Mouse (Mus musculus): ENCODE data around the gene Ccdc24. TPM values are rescaled to one million over a fixed set of nuclear protein-coding genes. Genes with fewer than 3 reads are reported as not detected.

The Ccdc24 gene
- polyA plus RNA-seq, 1 experiment: 0.81 TPM

DNA sequence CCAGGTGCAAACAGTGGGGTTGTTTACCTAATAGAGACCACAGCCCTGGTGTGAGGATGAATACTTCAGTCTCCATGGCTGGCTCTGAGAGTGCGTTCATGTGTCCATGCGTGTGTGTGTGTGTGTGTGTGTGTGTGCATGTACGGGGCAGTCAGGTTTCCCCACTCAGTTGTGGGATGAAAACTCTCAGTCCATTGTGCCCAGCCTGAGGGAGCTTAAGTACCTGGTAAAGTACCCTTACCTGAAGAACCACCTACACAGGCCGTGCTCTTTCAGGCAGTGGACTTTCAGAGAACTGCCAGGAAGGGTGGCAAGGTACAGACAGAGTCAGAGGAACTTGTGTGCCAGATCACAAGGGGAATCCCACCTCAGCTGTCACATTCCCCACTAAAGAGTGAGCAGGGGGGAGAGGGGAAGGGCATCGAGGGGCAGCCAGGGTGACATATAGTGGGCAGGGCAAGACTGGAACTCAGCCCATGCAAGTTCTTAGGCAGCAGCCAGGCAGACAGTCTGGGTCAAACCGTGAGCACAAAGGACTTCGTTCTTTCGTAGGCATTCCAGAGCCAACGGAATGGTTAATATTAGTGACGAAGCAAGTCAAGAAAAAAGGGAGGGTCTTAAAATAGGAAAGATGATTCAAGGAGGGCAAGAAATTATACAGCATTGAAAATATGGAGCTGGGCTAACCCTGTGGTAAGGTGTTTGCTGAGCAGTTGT lies 20.0 kb downstream of the Ccdc24 start:
- DNase-seq: no peak
- H3K4me1 ChIP-seq (replicated peaks; ENCODE audit: control insufficient read depth, insufficient read depth, low read length): no peaks in the 10 kb centered on the region
- H3K27me3 ChIP-seq (ENCODE audit: control insufficient read depth, insufficient read depth, low read length): no peaks in the 10 kb centered on the region
- no peak overlapping the region for H3K4me3 ChIP-seq (ENCODE audit: control insufficient read depth, insufficient read depth, low read length)
- H3K36me3 ChIP-seq (ENCODE audit: control insufficient read depth, insufficient read depth, low read length): no peaks in the 10 kb centered on the region
- TF ChIP-seq POLR2A (IDR thresholded peaks at IDR 0.05; ENCODE audit: control insufficient read depth, extremely low read depth, insufficient read depth, low read length, poor library complexity) (no peak), CTCF (IDR thresholded peaks at IDR 0.05; ENCODE audit: borderline replicate concordance, control insufficient read depth, extremely low read depth, insufficient read depth, low read length, poor library complexity) (no peak)
- H3K27ac ChIP-seq (ENCODE audit: control insufficient read depth, insufficient read depth, low read length): no peak overlapping the region
- 91% methylated on average over 10 of the region's 10 CpGs for WGBS

DNA sequence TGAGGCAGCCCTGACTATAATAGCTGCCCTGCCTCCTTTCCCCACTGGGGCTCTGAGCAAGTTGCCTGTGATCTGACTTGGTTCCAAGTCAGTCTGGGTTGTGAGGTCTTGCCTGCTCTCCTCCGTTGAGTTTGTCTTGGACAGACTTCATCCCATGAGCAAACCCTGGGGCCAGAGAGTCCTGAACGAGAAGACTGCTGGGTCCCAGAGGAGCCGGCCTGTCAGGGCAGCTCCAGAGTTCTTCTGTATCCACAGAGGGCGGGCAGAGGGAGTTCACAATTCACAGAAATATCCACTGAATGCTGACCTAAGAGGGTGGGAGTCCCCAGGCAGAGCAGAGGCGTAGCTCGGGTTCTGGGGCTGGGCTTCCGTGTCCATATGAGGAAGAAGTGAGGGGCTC lies 21.5 kb downstream of the Ccdc24 start:
- Histone ChIP-seq H3K36me3 (ENCODE audit: control insufficient read depth, insufficient read depth, low read length) (no peaks in the 10 kb centered on the region), H3K27ac (ENCODE audit: control insufficient read depth, insufficient read depth, low read length) (no peak overlapping the region), H3K4me3 (ENCODE audit: control insufficient read depth, insufficient read depth, low read length) (no peak overlapping the region), H3K4me1 (replicated peaks; ENCODE audit: control insufficient read depth, insufficient read depth, low read length) (no peaks in the 10 kb centered on the region), H3K27me3 (ENCODE audit: control insufficient read depth, insufficient read depth, low read length) (no peaks in the 10 kb centered on the region)
- 86% methylated on average over 7 of the region's 7 CpGs for WGBS
- no peak for DNase-seq
- TF ChIP-seq CTCF (IDR thresholded peaks at IDR 0.05; ENCODE audit: borderline replicate concordance, control insufficient read depth, extremely low read depth, insufficient read depth, low read length, poor library complexity): no peak
- no peak for TF ChIP-seq POLR2A (IDR thresholded peaks at IDR 0.05; ENCODE audit: control insufficient read depth, extremely low read depth, insufficient read depth, low read length, poor library complexity)

DNA sequence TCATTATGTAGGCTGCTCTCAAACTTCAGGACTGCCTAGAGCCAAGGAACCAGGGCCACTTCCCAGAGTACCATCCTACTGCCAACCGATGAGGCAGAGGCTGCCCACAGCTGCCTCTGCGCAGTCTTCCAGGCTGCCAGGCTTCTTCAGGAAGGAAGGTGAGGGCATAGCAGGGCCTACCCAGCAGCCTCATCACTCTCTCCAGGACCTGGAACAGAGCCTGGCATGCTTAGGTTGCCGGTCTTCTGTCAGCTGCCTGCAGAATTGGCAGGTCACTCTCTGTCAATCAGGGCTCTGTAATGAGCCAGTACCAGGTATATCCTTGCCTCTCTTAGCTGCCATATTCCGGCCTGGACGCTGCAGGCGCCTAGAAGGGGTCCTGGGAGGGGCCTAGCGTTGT lies 22.2 kb downstream of the Ccdc24 start:
- 91% methylated on average over 7 of the region's 7 CpGs for WGBS
- no peak overlapping the region for H3K27ac ChIP-seq (ENCODE audit: control insufficient read depth, insufficient read depth, low read length)
- H3K4me1 ChIP-seq (replicated peaks; ENCODE audit: control insufficient read depth, insufficient read depth, low read length): no peaks in the 10 kb centered on the region
- H3K27me3 ChIP-seq (ENCODE audit: control insufficient read depth, insufficient read depth, low read length): no peaks in the 10 kb centered on the region
- H3K4me3 ChIP-seq (ENCODE audit: control insufficient read depth, insufficient read depth, low read length): no peak overlapping the region
- H3K36me3 ChIP-seq (ENCODE audit: control insufficient read depth, insufficient read depth, low read length): no peaks in the 10 kb centered on the region
- TF ChIP-seq POLR2A (IDR thresholded peaks at IDR 0.05; ENCODE audit: control insufficient read depth, extremely low read depth, insufficient read depth, low read length, poor library complexity) (no peak), CTCF (IDR thresholded peaks at IDR 0.05; ENCODE audit: borderline replicate concordance, control insufficient read depth, extremely low read depth, insufficient read depth, low read length, poor library complexity) (no peak)
- no peak for DNase-seq

DNA sequence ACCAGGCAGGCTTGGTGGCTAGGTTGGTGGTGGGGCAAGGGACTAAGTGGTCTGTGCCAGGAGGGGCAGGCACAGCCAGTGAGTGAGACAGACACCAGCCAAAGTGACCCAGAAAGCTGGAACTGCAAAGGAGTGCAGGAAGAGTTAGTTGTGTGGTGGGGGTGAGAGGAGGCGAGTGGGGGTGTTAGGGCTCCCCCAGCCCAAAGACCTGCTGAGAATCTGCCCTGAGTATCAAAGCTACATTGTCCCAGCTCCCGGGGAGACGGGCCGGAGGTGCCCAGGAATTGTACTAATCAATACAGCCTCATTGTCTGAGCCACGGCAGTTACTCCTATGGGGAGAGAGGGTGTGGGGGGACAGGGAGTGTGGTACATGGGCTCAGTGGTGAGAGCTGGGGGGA lies 22.9 kb downstream of the Ccdc24 start:
- no peaks in the 10 kb centered on the region for H3K27me3 ChIP-seq (ENCODE audit: control insufficient read depth, insufficient read depth, low read length)
- H3K36me3 ChIP-seq (ENCODE audit: control insufficient read depth, insufficient read depth, low read length): no peaks in the 10 kb centered on the region
- no peak for DNase-seq
- H3K27ac ChIP-seq (ENCODE audit: control insufficient read depth, insufficient read depth, low read length): no peak overlapping the region
- TF ChIP-seq POLR2A (IDR thresholded peaks at IDR 0.05; ENCODE audit: control insufficient read depth, extremely low read depth, insufficient read depth, low read length, poor library complexity) (no peak), CTCF (IDR thresholded peaks at IDR 0.05; ENCODE audit: borderline replicate concordance, control insufficient read depth, extremely low read depth, insufficient read depth, low read length, poor library complexity) (no peak)
- 98% methylated on average over 5 of the region's 5 CpGs for WGBS
- H3K4me1 ChIP-seq (replicated peaks; ENCODE audit: control insufficient read depth, insufficient read depth, low read length): no peaks in the 10 kb centered on the region
- H3K4me3 ChIP-seq (ENCODE audit: control insufficient read depth, insufficient read depth, low read length): no peak overlapping the region

DNA sequence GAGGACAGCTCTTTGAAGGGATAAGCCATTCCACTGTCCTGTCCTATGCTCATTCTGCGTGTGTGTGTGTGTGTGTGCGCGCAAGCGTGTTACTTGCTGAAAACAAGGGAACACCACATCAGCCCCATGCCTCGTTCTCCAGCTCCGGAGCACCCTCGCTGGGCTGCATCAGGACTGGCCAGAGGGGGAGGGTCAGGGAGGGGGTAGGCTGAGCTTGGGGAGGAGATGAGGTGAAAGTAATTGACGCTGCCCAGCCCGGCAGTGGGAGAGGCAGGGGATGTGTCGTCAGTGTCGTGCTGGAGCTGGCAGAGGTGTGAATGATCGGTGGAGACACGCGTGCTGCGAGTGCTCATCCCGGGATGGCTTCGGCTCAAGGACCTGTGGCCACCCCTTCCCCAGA lies 23.3 kb downstream of the Ccdc24 start:
- no peaks in the 10 kb centered on the region for H3K4me1 ChIP-seq (replicated peaks; ENCODE audit: control insufficient read depth, insufficient read depth, low read length)
- H3K36me3 ChIP-seq (ENCODE audit: control insufficient read depth, insufficient read depth, low read length): no peaks in the 10 kb centered on the region
- no peak for DNase-seq
- no peaks in the 10 kb centered on the region for H3K27me3 ChIP-seq (ENCODE audit: control insufficient read depth, insufficient read depth, low read length)
- no peak overlapping the region for H3K4me3 ChIP-seq (ENCODE audit: control insufficient read depth, insufficient read depth, low read length)
- WGBS: 88% methylated on average over 17 of the region's 17 CpGs
- no peak for TF ChIP-seq POLR2A (IDR thresholded peaks at IDR 0.05; ENCODE audit: control insufficient read depth, extremely low read depth, insufficient read depth, low read length, poor library complexity)
- TF ChIP-seq CTCF (IDR thresholded peaks at IDR 0.05; ENCODE audit: borderline replicate concordance, control insufficient read depth, extremely low read depth, insufficient read depth, low read length, poor library complexity): no peak
- no peak overlapping the region for H3K27ac ChIP-seq (ENCODE audit: control insufficient read depth, insufficient read depth, low read length)

DNA sequence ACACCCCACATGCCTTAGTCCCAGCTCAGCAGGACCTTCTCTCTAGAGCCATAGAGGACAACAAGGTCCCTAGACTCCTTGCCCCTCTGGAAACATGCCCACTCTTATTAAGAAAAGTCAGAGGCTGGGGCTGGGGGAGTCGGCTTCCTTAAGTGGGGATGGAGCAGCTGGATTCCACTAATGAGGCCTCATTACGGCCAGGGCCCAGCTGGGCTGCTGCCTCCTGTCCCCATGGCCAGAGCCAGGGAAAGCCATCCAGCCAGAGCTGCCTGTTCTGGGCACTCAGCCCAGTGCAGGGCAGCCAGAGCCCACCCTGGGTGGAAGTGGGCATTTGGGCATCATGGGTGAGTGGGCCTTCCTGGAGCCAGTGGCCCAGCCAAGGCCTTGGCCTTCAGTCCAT lies 25.3 kb downstream of the Ccdc24 start:
- Histone ChIP-seq H3K27ac (ENCODE audit: control insufficient read depth, insufficient read depth, low read length) (no peak overlapping the region), H3K36me3 (ENCODE audit: control insufficient read depth, insufficient read depth, low read length) (no peaks in the 10 kb centered on the region), H3K4me1 (replicated peaks; ENCODE audit: control insufficient read depth, insufficient read depth, low read length) (no peaks in the 10 kb centered on the region), H3K27me3 (ENCODE audit: control insufficient read depth, insufficient read depth, low read length) (no peaks in the 10 kb centered on the region), H3K4me3 (ENCODE audit: control insufficient read depth, insufficient read depth, low read length) (no peak overlapping the region)
- no peak for TF ChIP-seq CTCF (IDR thresholded peaks at IDR 0.05; ENCODE audit: borderline replicate concordance, control insufficient read depth, extremely low read depth, insufficient read depth, low read length, poor library complexity)
- TF ChIP-seq POLR2A (IDR thresholded peaks at IDR 0.05; ENCODE audit: control insufficient read depth, extremely low read depth, insufficient read depth, low read length, poor library complexity): no peak
- no peak for DNase-seq
- WGBS: 94% methylated on average over 2 of the region's 2 CpGs

DNA sequence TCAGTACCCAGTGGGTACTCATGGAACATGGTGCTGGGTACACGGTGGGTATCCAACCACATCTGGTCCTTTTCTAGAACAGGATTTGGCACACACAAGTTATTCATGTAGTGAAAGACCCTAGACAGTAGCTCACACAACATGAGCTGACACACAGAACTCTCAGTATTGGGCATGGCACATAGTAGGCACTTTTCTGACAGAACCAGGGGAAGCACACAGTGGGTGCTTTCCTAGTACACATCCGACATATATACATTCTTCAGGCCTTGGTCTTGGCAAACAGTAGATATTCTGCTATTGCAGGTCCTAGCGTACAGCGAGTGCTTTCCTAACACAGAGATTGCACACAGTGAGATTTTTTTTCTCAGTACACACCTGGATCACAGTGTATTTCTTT lies 26.1 kb downstream of the Ccdc24 start:
- H3K4me3 ChIP-seq (ENCODE audit: control insufficient read depth, insufficient read depth, low read length): no peak overlapping the region
- H3K4me1 ChIP-seq (replicated peaks; ENCODE audit: control insufficient read depth, insufficient read depth, low read length): no peaks in the 10 kb centered on the region
- no peak overlapping the region for H3K27ac ChIP-seq (ENCODE audit: control insufficient read depth, insufficient read depth, low read length)
- no peak for TF ChIP-seq POLR2A (IDR thresholded peaks at IDR 0.05; ENCODE audit: control insufficient read depth, extremely low read depth, insufficient read depth, low read length, poor library complexity)
- no peak for TF ChIP-seq CTCF (IDR thresholded peaks at IDR 0.05; ENCODE audit: borderline replicate concordance, control insufficient read depth, extremely low read depth, insufficient read depth, low read length, poor library complexity)
- H3K36me3 ChIP-seq (ENCODE audit: control insufficient read depth, insufficient read depth, low read length): no peaks in the 10 kb centered on the region
- DNase-seq: no peak
- H3K27me3 ChIP-seq (ENCODE audit: control insufficient read depth, insufficient read depth, low read length): no peaks in the 10 kb centered on the region
- WGBS: 99% methylated on average over 4 of the region's 4 CpGs

All from thymus, adult 2 months (tissue).